Mouse (Mus musculus) bone marrow, adult 2 months (tissue): ENCODE results near the gene Atg101.

ENCODE experiments used
- CTCF ChIP-seq: fragments of 200-500 bp; IDR thresholded peaks from 2 replicates; pipeline ENCODE4 v1.5.1; 2011; ENCODE audit warnings: low read length, control low read depth; ENCODE audit not compliant: control insufficient read depth, insufficient read depth
- POLR2A ChIP-seq: fragments of 200-500 bp; IDR thresholded peaks from 2 replicates; pipeline ENCODE4 v1.6.1; 2011; ENCODE audit warnings: low read depth, mild to moderate bottlenecking, control low read depth, low read length, borderline replicate concordance; ENCODE audit not compliant: control insufficient read depth

GRCm38 (mm10) chr15:101328876-101329563, 44.9 kb downstream of the Atg101 start:
- TF ChIP-seq CTCF (no peak), POLR2A (no peak)
